Mouse (Mus musculus): Measurements from ENCODE around the gene Olfr317.
A peak's percentile ranks its signal among the peaks of the same experiment; 100 is the strongest.
"Not testable (repeated sequence)": the region's sequence is repeated elsewhere in the genome, so short reads cannot be mapped to it uniquely, and the experiment has no call there.

Gene Olfr317

GRCm38 (mm10) chr11:58738792-58739262 is at the start of gene Olfr317:
TSS of gene Olfr317 (minus strand) at chr11:58739212.
- no peak for DNase-seq

- peak; percentile 62 for DNase-seq
Observed at GRCm38 (mm10) chr11:58788346-58788745, 49.3 kb upstream of the Olfr317 start.

- DNase-seq = peak; percentile 73
Observed at GRCm38 (mm10) chr11:58787651-58788050, 48.6 kb upstream of the Olfr317 start.

- no peak for DNase-seq
Observed at GRCm38 (mm10) chr11:58784182-58784581, 45.2 kb upstream of the Olfr317 start.

GRCm38 (mm10) chr11:58782480-58783089 is 43.6 kb upstream of the Olfr317 start, which contains the start of gene Olfr314:
TSS of gene Olfr314 (plus strand) at chr11:58782952.
- DNase-seq = no peak

- no peak for DNase-seq
Observed at GRCm38 (mm10) chr11:58772888-58773287, 33.9 kb upstream of the Olfr317 start, which contains the start of gene Olfr315. TSS of gene Olfr315 (plus strand) at chr11:58773188.

- DNase-seq = no peak
Observed at GRCm38 (mm10) chr11:58752434-58752833, 13.4 kb upstream of the Olfr317 start, which contains the start of gene Olfr316. TSS of gene Olfr316 (plus strand) at chr11:58752734.

- not testable (repeated sequence) for DNase-seq
Observed at GRCm38 (mm10) chr11:58751096-58751495, 12.1 kb upstream of the Olfr317 start.

GRCm38 (mm10) chr11:58733372-58733771 is 5.6 kb downstream of the Olfr317 start:
- no peak for DNase-seq

GRCm38 (mm10) chr11:58727896-58728650 is 10.9 kb downstream of the Olfr317 start:
- not testable (repeated sequence) for DNase-seq

- DNase-seq = no peak
Observed at GRCm38 (mm10) chr11:58723914-58724313, 15.1 kb downstream of the Olfr317 start, which contains the start of gene Olfr318. TSS of gene Olfr318 (minus strand) at chr11:58724014.

GRCm38 (mm10) chr11:58719701-58720100 is 19.3 kb downstream of the Olfr317 start:
- no peak for DNase-seq

- not testable (repeated sequence) for DNase-seq
Observed at GRCm38 (mm10) chr11:58717723-58718122, 21.3 kb downstream of the Olfr317 start.

- DNase-seq = no peak
Observed at GRCm38 (mm10) chr11:58709086-58709485, 29.9 kb downstream of the Olfr317 start.

- no peak for DNase-seq
Observed at GRCm38 (mm10) chr11:58698862-58699261, 40.1 kb downstream of the Olfr317 start, which contains the start of gene Olfr319. TSS of gene Olfr319 (plus strand) at chr11:58699162.

All from thymus, postnatal 14 days (tissue).